Mouse (Mus musculus) midbrain, postnatal 0 days (tissue): ENCODE measurements around the gene Vipr1. TPM values are rescaled to one million over a fixed set of nuclear protein-coding genes. Genes with fewer than 3 reads are reported as not detected.

Source experiments
- ATAC-seq: fragments of 200-750 bp; cut with Nextera tagmentation; 2 replicates; pipeline ENCODE4 v1.8.0; 2017; ENCODE audit warnings: moderate number of reproducible peaks, mild to moderate bottlenecking, moderate TSS enrichment, moderate library complexity; ENCODE audit not compliant: low FRiP score
- DNase-seq: peaks from one replicate; pipeline ENCODE4 v3.0.0-alpha.2; 2015; ENCODE audit warnings: low spot score
- H3K27ac ChIP-seq: fragments of 300-500 bp; sonication (generic); 2 replicates; pipeline ENCODE4 v1.5.1; 2014; ENCODE audit warnings: low read depth, mild to moderate bottlenecking, low read length, mixed read lengths
- H3K27me3 ChIP-seq: fragments of 300-500 bp; sonication (generic); 2 replicates; pipeline ENCODE4 v1.6.1; 2014; ENCODE audit warnings: low read length, control low read depth, mixed read lengths; ENCODE audit not compliant: insufficient read depth
- H3K36me3 ChIP-seq: fragments of 300-500 bp; sonication (generic); 2 replicates; pipeline ENCODE4 v1.6.1; 2014; ENCODE audit warnings: low read length, control low read depth, mixed read lengths; ENCODE audit not compliant: insufficient read depth
- H3K4me1 ChIP-seq: fragments of 300-500 bp; sonication (generic); 2 replicates; pipeline ENCODE4 v1.6.1; 2014; ENCODE audit warnings: mild to moderate bottlenecking, control low read depth, antibody characterized with exemption, low read length, mixed read lengths; ENCODE audit not compliant: insufficient read depth
- H3K4me2 ChIP-seq: fragments of 300-500 bp; sonication (generic); 2 replicates; pipeline ENCODE4 v1.6.1; 2014; ENCODE audit warnings: low read depth, mild to moderate bottlenecking, low read length, mixed read lengths; ENCODE audit not compliant: poor library complexity, severe bottlenecking
- H3K4me3 ChIP-seq: fragments of 300-500 bp; sonication (generic); 2 replicates; pipeline ENCODE4 v1.5.1; 2014; ENCODE audit warnings: low read depth, mild to moderate bottlenecking, low read length, moderate library complexity
- H3K9ac ChIP-seq: fragments of 300-500 bp; sonication (generic); replicated peaks from 2 replicates; pipeline ENCODE4 v1.6.1; 2014; ENCODE audit warnings: mild to moderate bottlenecking, low read length, moderate library complexity, mixed read lengths; ENCODE audit not compliant: poor library complexity, severe bottlenecking
- H3K9me3 ChIP-seq: fragments of 300-500 bp; sonication (generic); 2 replicates; pipeline ENCODE4 v1.6.1; 2016; ENCODE audit warnings: low read length, control low read depth
- CTCF ChIP-seq: IDR thresholded peaks from 2 replicates; pipeline ENCODE4 v1.5.1; 2016; ENCODE audit warnings: antibody characterized with exemption, mild to moderate bottlenecking
- WGBS: fragments of 180-500 bp; shearing (Covaris S2); extraction: QIAGEN DNeasy Blood & Tissue Kit; methylation state at CpG from one replicate; pipeline ENCODE4 v1.1.7; 2014; 5-methylcytosine and 5-hydroxymethylcytosine counted together
- polyA plus RNA-seq: library from polyadenylated mRNA; unstranded; fragments of >200 nt; fragmentation: Nextera tagmentation; extraction: Ambion mirVana; gene quantifications from 2 replicates; pipeline ENCODE4 v1.2.1, GENCODE M21; 2015
- total RNA-seq: library from RNA; depleted of rRNA; stranded (reverse); fragments of >200 nt; gene quantifications from 2 replicates; pipeline ENCODE4 v1.2.3, GENCODE M21; 2014

The Vipr1 gene
- total and polyA plus RNA-seq, 2 experiments from 2014 or later: 0.26 to 0.82 TPM

- DNase-seq (peak; percentile 51), ATAC-seq (peak; percentile 67)
- H3K27me3 ChIP-seq: no peaks in the 10 kb centered on the region
- H3K4me1 ChIP-seq: no peaks in the 10 kb centered on the region
- peak; percentile 98 for TF ChIP-seq CTCF
- no peak overlapping the region for H3K4me2 ChIP-seq
- H3K9ac ChIP-seq: no peak overlapping the region
- no peak overlapping the region for H3K27ac ChIP-seq
- H3K36me3 ChIP-seq: peaks cover 20% of the 10 kb centered on the region; the same call in 1 of the 2 replicates
- WGBS: 100% methylated on average over 1 of the region's 1 CpGs
- no peak overlapping the region for H3K4me3 ChIP-seq
- H3K9me3 ChIP-seq: no peaks in the 10 kb centered on the region
Observed at GRCm38 (mm10) chr9:121697150-121698049, 54.9 kb downstream of the Vipr1 start.

- TF ChIP-seq CTCF: no peak
- H3K4me2 ChIP-seq: peak overlapping the region; percentile 97
- 33% methylated on average over 11 of the region's 11 CpGs for WGBS
- no peak for DNase-seq
- peaks cover 5% of the 10 kb centered on the region; the same call in 1 of the 2 replicates for H3K4me1 ChIP-seq
- H3K27me3 ChIP-seq: peaks cover 3% of the 10 kb centered on the region; the same call in 1 of the 2 replicates
- no peaks in the 10 kb centered on the region for H3K36me3 ChIP-seq
- no peak for ATAC-seq
- H3K4me3 ChIP-seq: peak overlapping the region; percentile 68
- H3K9me3 ChIP-seq: no peaks in the 10 kb centered on the region
- peak overlapping the region; percentile 77 for H3K9ac ChIP-seq
- no peak overlapping the region for H3K27ac ChIP-seq
Observed at GRCm38 (mm10) chr9:121704261-121704645, 61.7 kb downstream of the Vipr1 start.

GRCm38 (mm10) chr9:121704646-121705625 is 62.4 kb downstream of the Vipr1 start, which contains the start of gene Sec22c:
TSS of gene Sec22c (minus strand) at chr9:121705490.
- peak; percentile 96 for ATAC-seq
- TF ChIP-seq CTCF: no peak
- H3K27me3 ChIP-seq: peaks cover 3% of the 10 kb centered on the region; the same call in 1 of the 2 replicates
- H3K4me2 ChIP-seq: peak within 1 kb of the TSS; percentile 97
- 2% methylated on average over 68 of the region's 69 CpGs for WGBS
- peak within 1 kb of the TSS; percentile 77 for H3K9ac ChIP-seq
- no peaks in the 10 kb centered on the region for H3K9me3 ChIP-seq
- peak within 1 kb of the TSS; percentile 68 for H3K4me3 ChIP-seq
- DNase-seq: peak; percentile 93
- H3K27ac ChIP-seq: peak within 1 kb of the TSS; percentile 79
- no peaks in the 10 kb centered on the region for H3K36me3 ChIP-seq
- peaks cover 5% of the 10 kb centered on the region; the same call in 1 of the 2 replicates for H3K4me1 ChIP-seq

- no peaks in the 10 kb centered on the region for H3K9me3 ChIP-seq
- DNase-seq (no peak), ATAC-seq (no peak)
- peaks cover 5% of the 10 kb centered on the region; the same call in 1 of the 2 replicates for H3K4me1 ChIP-seq
- H3K36me3 ChIP-seq: no peaks in the 10 kb centered on the region
- no peak for TF ChIP-seq CTCF
- H3K27ac ChIP-seq: no peak overlapping the region
- H3K9ac ChIP-seq: no peak overlapping the region
- 83% methylated on average over 6 of the region's 6 CpGs for WGBS
- no peak overlapping the region for H3K4me2 ChIP-seq
- H3K4me3 ChIP-seq: no peak overlapping the region
- peaks cover 3% of the 10 kb centered on the region; the same call in 1 of the 2 replicates for H3K27me3 ChIP-seq
Observed at GRCm38 (mm10) chr9:121706029-121706675, 63.6 kb downstream of the Vipr1 start.

GRCm38 (mm10) chr9:121707801-121708200 is 65.3 kb downstream of the Vipr1 start:
- Histone ChIP-seq H3K9ac (no peak overlapping the region), H3K27ac (no peak overlapping the region), H3K4me3 (no peak overlapping the region), H3K9me3 (no peaks in the 10 kb centered on the region), H3K27me3 (peaks cover 3% of the 10 kb centered on the region; the same call in 1 of the 2 replicates), H3K36me3 (no peaks in the 10 kb centered on the region; the same call in 1 of the 2 replicates), H3K4me2 (no peak overlapping the region), H3K4me1 (peaks cover 13% of the 10 kb centered on the region; the same call in 1 of the 2 replicates)
- no peak for DNase-seq
- WGBS: 69% methylated on average over 6 of the region's 6 CpGs
- no peak for TF ChIP-seq CTCF
- no peak for ATAC-seq
